Mouse (Mus musculus): ENCODE measurements around the gene Pklr. TPM values are rescaled to one million over a fixed set of nuclear protein-coding genes. Genes with fewer than 3 reads are reported as not detected.

Gene Pklr
- polyA plus RNA-seq, 1 experiment from 2014 or later = 6.6 TPM

GRCm38 (mm10) chr3:89101459-89101811 lies 34.5 kb upstream of the Pklr start:
- H3K9me3 ChIP-seq (ENCODE audit: control insufficient read depth, low read length) = no peaks in the 10 kb centered on the region

GRCm38 (mm10) chr3:89101812-89102494 lies 34.0 kb upstream of the Pklr start, which contains the start of gene Fdps:
Gene Fdps (minus strand): TSS chr3:89101959.
- DNase-seq (ENCODE audit: low spot score) = peak; percentile 96
- Histone ChIP-seq H3K4me2 (replicated peaks; ENCODE audit: low read depth) (peak within 1 kb of the TSS; percentile 82), H3K27me3 (ENCODE audit: control insufficient read depth, insufficient read depth, low read length) (no peaks in the 10 kb centered on the region), H3K4me3 (ENCODE audit: low read depth, low read length) (peak within 1 kb of the TSS; percentile 60), H3K27ac (replicated peaks) (peak within 1 kb of the TSS; percentile 69), H3K4me1 (replicated peaks; ENCODE audit: control insufficient read depth, insufficient read depth) (peaks cover 2% of the 10 kb centered on the region; the same call in 1 of the 2 replicates), H3K36me3 (ENCODE audit: control insufficient read depth, insufficient read depth, low read length) (peaks cover 9% of the 10 kb centered on the region; the same call in 1 of the 2 replicates), H3K9ac (ENCODE audit: low read length) (peak within 1 kb of the TSS; percentile 61), H3K9me3 (ENCODE audit: control insufficient read depth, low read length) (no peaks in the 10 kb centered on the region)
- peak; percentile 99 for ATAC-seq (ENCODE audit: low FRiP score, low TSS enrichment)
- under 1% methylated on average over 26 of the region's 26 CpGs for WGBS
- TF ChIP-seq EP300 (optimal IDR thresholded peaks at IDR 0.05) = no peak
- TF ChIP-seq CTCF (IDR thresholded peaks at IDR 0.05; ENCODE audit: low read depth) = peak; percentile 52

More at GRCm38 (mm10) chr3:89101459-89101811, 34.5 kb upstream of the Pklr start:
- DNase-seq (ENCODE audit: low spot score) (no peak), ATAC-seq (ENCODE audit: low FRiP score, low TSS enrichment) (no peak; the same call in 1 of the 2 replicates)
- H3K4me2 ChIP-seq (replicated peaks; ENCODE audit: low read depth) = peak overlapping the region; percentile 82
- WGBS = under 1% methylated on average over 19 of the region's 19 CpGs
- peak overlapping the region; percentile 60 for H3K4me3 ChIP-seq (ENCODE audit: low read depth, low read length)
- TF ChIP-seq CTCF (IDR thresholded peaks at IDR 0.05; ENCODE audit: low read depth) = no peak
- TF ChIP-seq EP300 (optimal IDR thresholded peaks at IDR 0.05) = no peak
- no peaks in the 10 kb centered on the region for H3K27me3 ChIP-seq (ENCODE audit: control insufficient read depth, insufficient read depth, low read length)
- peaks cover 2% of the 10 kb centered on the region; the same call in 1 of the 2 replicates for H3K4me1 ChIP-seq (replicated peaks; ENCODE audit: control insufficient read depth, insufficient read depth)
- H3K27ac ChIP-seq (replicated peaks) = peak overlapping the region; percentile 37
- H3K36me3 ChIP-seq (ENCODE audit: control insufficient read depth, insufficient read depth, low read length) = peaks cover 11% of the 10 kb centered on the region; the same call in 1 of the 2 replicates
- peak overlapping the region; percentile 61 for H3K9ac ChIP-seq (ENCODE audit: low read length)

- 48% methylated on average over 12 of the region's 12 CpGs for WGBS
- Histone ChIP-seq H3K4me1 (replicated peaks; ENCODE audit: control insufficient read depth, insufficient read depth) (peaks cover 2% of the 10 kb centered on the region; the same call in 1 of the 2 replicates), H3K27ac (replicated peaks) (peak overlapping the region; percentile 69), H3K36me3 (ENCODE audit: control insufficient read depth, insufficient read depth, low read length) (peaks cover 7% of the 10 kb centered on the region; the same call in 1 of the 2 replicates), H3K4me3 (ENCODE audit: low read depth, low read length) (peak overlapping the region; percentile 60; the same call in 1 of the 2 replicates), H3K9me3 (ENCODE audit: control insufficient read depth, low read length) (no peaks in the 10 kb centered on the region), H3K9ac (ENCODE audit: low read length) (no peak overlapping the region), H3K27me3 (ENCODE audit: control insufficient read depth, insufficient read depth, low read length) (no peaks in the 10 kb centered on the region), H3K4me2 (replicated peaks; ENCODE audit: low read depth) (peak overlapping the region; percentile 44)
- ATAC-seq (ENCODE audit: low FRiP score, low TSS enrichment) (no peak), DNase-seq (ENCODE audit: low spot score) (no peak)
- no peak for TF ChIP-seq EP300 (optimal IDR thresholded peaks at IDR 0.05)
- no peak for TF ChIP-seq CTCF (IDR thresholded peaks at IDR 0.05; ENCODE audit: low read depth)
Observed at GRCm38 (mm10) chr3:89102495-89103290, 33.2 kb upstream of the Pklr start.

GRCm38 (mm10) chr3:89103291-89103595 lies 32.7 kb upstream of the Pklr start:
- peak overlapping the region; percentile 69 for H3K27ac ChIP-seq (replicated peaks)
- DNase-seq (ENCODE audit: low spot score) (peak; percentile 53), ATAC-seq (ENCODE audit: low FRiP score, low TSS enrichment) (peak; percentile 43; the same call in 1 of the 2 replicates)
- H3K4me1 ChIP-seq (replicated peaks; ENCODE audit: control insufficient read depth, insufficient read depth) = peaks cover 2% of the 10 kb centered on the region; the same call in 1 of the 2 replicates
- 43% methylated on average over 4 of the region's 4 CpGs for WGBS
- no peak for TF ChIP-seq EP300 (optimal IDR thresholded peaks at IDR 0.05)
- TF ChIP-seq CTCF (IDR thresholded peaks at IDR 0.05; ENCODE audit: low read depth) = no peak
- H3K27me3 ChIP-seq (ENCODE audit: control insufficient read depth, insufficient read depth, low read length) = no peaks in the 10 kb centered on the region
- H3K9ac ChIP-seq (ENCODE audit: low read length) = no peak overlapping the region
- peaks cover 4% of the 10 kb centered on the region; the same call in 1 of the 2 replicates for H3K36me3 ChIP-seq (ENCODE audit: control insufficient read depth, insufficient read depth, low read length)
- no peak overlapping the region for H3K4me2 ChIP-seq (replicated peaks; ENCODE audit: low read depth)
- H3K4me3 ChIP-seq (ENCODE audit: low read depth, low read length) = no peak overlapping the region
- H3K9me3 ChIP-seq (ENCODE audit: control insufficient read depth, low read length) = no peaks in the 10 kb centered on the region

GRCm38 (mm10) chr3:89106881-89107280 lies 29.1 kb upstream of the Pklr start:
- no peaks in the 10 kb centered on the region for H3K36me3 ChIP-seq (ENCODE audit: control insufficient read depth, insufficient read depth, low read length)
- no peaks in the 10 kb centered on the region for H3K27me3 ChIP-seq (ENCODE audit: control insufficient read depth, insufficient read depth, low read length)
- DNase-seq (ENCODE audit: low spot score) (no peak), ATAC-seq (ENCODE audit: low FRiP score, low TSS enrichment) (no peak)
- H3K27ac ChIP-seq (replicated peaks) = no peak overlapping the region
- TF ChIP-seq CTCF (IDR thresholded peaks at IDR 0.05; ENCODE audit: low read depth) (no peak), EP300 (optimal IDR thresholded peaks at IDR 0.05) (no peak)
- no peak overlapping the region for H3K4me3 ChIP-seq (ENCODE audit: low read depth, low read length)
- no peak overlapping the region for H3K9ac ChIP-seq (ENCODE audit: low read length)
- no peak overlapping the region for H3K4me2 ChIP-seq (replicated peaks; ENCODE audit: low read depth)
- no peaks in the 10 kb centered on the region for H3K9me3 ChIP-seq (ENCODE audit: control insufficient read depth, low read length)
- no peaks in the 10 kb centered on the region for H3K4me1 ChIP-seq (replicated peaks; ENCODE audit: control insufficient read depth, insufficient read depth)

Measured in stomach, postnatal 0 days (tissue).